Mouse (Mus musculus) lung, adult 2 months (tissue): ENCODE results near the gene Dzip1l.

Source experiments
- CTCF ChIP-seq: fragments of 200-500 bp; IDR thresholded peaks from 2 replicates; pipeline ENCODE4 v1.5.1; 2011; ENCODE audit warnings: mild to moderate bottlenecking, low read length, control low read depth; ENCODE audit not compliant: insufficient read depth
- POLR2A ChIP-seq: fragments of 200-500 bp; IDR thresholded peaks from 2 replicates; pipeline ENCODE4 v1.6.1; 2011; ENCODE audit warnings: low read depth, mild to moderate bottlenecking, control low read depth, low read length, borderline replicate concordance; ENCODE audit errors: extremely low read depth

DNA sequence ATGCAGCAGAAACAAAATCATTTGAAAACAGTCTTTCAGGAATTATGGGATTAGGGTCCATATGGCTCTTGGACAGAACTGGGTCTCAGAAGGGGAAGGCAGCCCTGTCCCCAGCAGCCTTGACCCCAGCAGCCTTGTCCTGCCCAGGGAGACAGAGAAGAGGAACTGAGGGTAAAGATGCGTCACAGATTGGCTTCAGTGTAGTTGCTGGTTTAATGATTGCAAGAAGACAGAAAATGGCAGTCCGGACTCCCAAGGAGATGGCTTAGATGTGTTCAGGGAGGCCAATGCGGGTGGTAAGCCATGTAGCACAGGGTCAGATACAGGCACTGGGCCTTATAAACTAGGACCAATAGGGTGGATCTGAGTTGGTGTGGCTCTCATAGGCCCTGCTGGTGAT is 46.4 kb downstream of the Dzip1l start:
- TF ChIP-seq CTCF (no peak), POLR2A (no peak)
